Mouse (Mus musculus) limb, embryonic 10.5 days (tissue): ENCODE results near the gene Camk2d. TPM values are rescaled to one million over a fixed set of nuclear protein-coding genes. Genes with fewer than 3 reads are reported as not detected.

Source experiments
- DNase-seq: peaks from one replicate; pipeline ENCODE4 v3.0.0-alpha.2; 2017; ENCODE audit warnings: low spot score
- H3K27ac ChIP-seq: fragments of 300-500 bp; sonication (generic); 2 replicates; pipeline ENCODE4 v1.5.1; 2016; ENCODE audit warnings: mild to moderate bottlenecking
- H3K27me3 ChIP-seq: fragments of 300-500 bp; sonication (generic); 2 replicates; pipeline ENCODE4 v1.6.1; 2016; ENCODE audit warnings: low read depth, mild to moderate bottlenecking; ENCODE audit not compliant: poor library complexity, severe bottlenecking
- H3K36me3 ChIP-seq: fragments of 300-500 bp; sonication (generic); 2 replicates; pipeline ENCODE4 v1.6.1; 2016; ENCODE audit warnings: mild to moderate bottlenecking, moderate library complexity
- H3K4me1 ChIP-seq: fragments of 300-500 bp; sonication (generic); 2 replicates; pipeline ENCODE4 v1.6.1; 2016
- H3K4me3 ChIP-seq: fragments of 300-500 bp; sonication (generic); 2 replicates; pipeline ENCODE4 v1.5.1; 2016; ENCODE audit warnings: mild to moderate bottlenecking, moderate library complexity
- H3K9me3 ChIP-seq: fragments of 300-500 bp; sonication (generic); replicated peaks from 2 replicates; pipeline ENCODE4 v1.6.1; 2016; ENCODE audit warnings: mild to moderate bottlenecking
- WGBS: fragments of 180-500 bp; shearing (Covaris S2); methylation state at CpG from one replicate; pipeline ENCODE4 v1.1.7; 2016; 5-methylcytosine and 5-hydroxymethylcytosine counted together
- polyA plus RNA-seq: library from polyadenylated mRNA; unstranded; fragments of >200 nt; fragmentation: Nextera tagmentation; extraction: Ambion mirVana; gene quantifications from 2 replicates; pipeline ENCODE4 v1.2.1, GENCODE M21; 2016

Camk2d gene
- polyA plus RNA-seq, 1 experiment from 2014 or later: 13.4 TPM

GRCm38 (mm10) chr3:126831418-126832138 is 235.5 kb downstream of the Camk2d start:
- Histone ChIP-seq H3K9me3 (no peaks in the 10 kb centered on the region), H3K27me3 (peaks cover 11% of the 10 kb centered on the region; the same call in 1 of the 2 replicates), H3K4me1 (peaks cover 10% of the 10 kb centered on the region), H3K36me3 (no peaks in the 10 kb centered on the region), H3K27ac (no peak overlapping the region), H3K4me3 (no peak overlapping the region)
- WGBS: 61% methylated on average over 6 of the region's 6 CpGs
- DNase-seq: no peak

- no peaks in the 10 kb centered on the region for H3K27me3 ChIP-seq
- WGBS: 88% methylated on average over 5 of the region's 5 CpGs
- H3K36me3 ChIP-seq: no peaks in the 10 kb centered on the region
- peaks cover 3% of the 10 kb centered on the region; the same call in 1 of the 2 replicates for H3K4me1 ChIP-seq
- no peak overlapping the region for H3K27ac ChIP-seq
- H3K9me3 ChIP-seq: no peaks in the 10 kb centered on the region
- DNase-seq: no peak
- no peak overlapping the region for H3K4me3 ChIP-seq
Measured at GRCm38 (mm10) chr3:126834641-126835167, 238.6 kb downstream of the Camk2d start.

GRCm38 (mm10) chr3:126842780-126843179 is 246.7 kb downstream of the Camk2d start:
- Histone ChIP-seq H3K9me3 (no peaks in the 10 kb centered on the region), H3K4me1 (no peaks in the 10 kb centered on the region), H3K27me3 (no peaks in the 10 kb centered on the region), H3K27ac (no peak overlapping the region), H3K36me3 (peaks cover 2% of the 10 kb centered on the region; the same call in 1 of the 2 replicates), H3K4me3 (no peak overlapping the region)
- 89% methylated on average over 9 of the region's 9 CpGs for WGBS
- DNase-seq: no peak

- 93% methylated on average over 7 of the region's 7 CpGs for WGBS
- H3K27ac ChIP-seq: no peak overlapping the region
Measured at GRCm38 (mm10) chr3:126844809-126845208, 248.7 kb downstream of the Camk2d start.

GRCm38 (mm10) chr3:126848081-126848480 is 252.0 kb downstream of the Camk2d start:
- no peaks in the 10 kb centered on the region for H3K9me3 ChIP-seq
- no peak overlapping the region for H3K27ac ChIP-seq
- H3K4me3 ChIP-seq: no peak overlapping the region
- no peaks in the 10 kb centered on the region for H3K36me3 ChIP-seq
- WGBS: 88% methylated on average over 1 of the region's 1 CpGs
- H3K27me3 ChIP-seq: no peaks in the 10 kb centered on the region
- no peak for DNase-seq
- no peaks in the 10 kb centered on the region for H3K4me1 ChIP-seq

More at GRCm38 (mm10) chr3:126844809-126845208, 248.7 kb downstream of the Camk2d start:
- DNase-seq: no peak
- Histone ChIP-seq H3K4me3 (no peak overlapping the region), H3K27me3 (no peaks in the 10 kb centered on the region), H3K36me3 (peaks cover 2% of the 10 kb centered on the region; the same call in 1 of the 2 replicates), H3K4me1 (no peaks in the 10 kb centered on the region), H3K9me3 (no peaks in the 10 kb centered on the region)

GRCm38 (mm10) chr3:126860442-126860841 is 264.3 kb downstream of the Camk2d start:
- H3K36me3 ChIP-seq: no peaks in the 10 kb centered on the region
- H3K27ac ChIP-seq: no peak overlapping the region
- no peak for DNase-seq
- no peak overlapping the region for H3K4me3 ChIP-seq
- no peaks in the 10 kb centered on the region for H3K9me3 ChIP-seq
- H3K27me3 ChIP-seq: no peaks in the 10 kb centered on the region
- no peaks in the 10 kb centered on the region for H3K4me1 ChIP-seq

GRCm38 (mm10) chr3:126869561-126869960 is 273.5 kb downstream of the Camk2d start:
- Histone ChIP-seq H3K4me1 (no peaks in the 10 kb centered on the region), H3K27me3 (no peaks in the 10 kb centered on the region), H3K36me3 (no peaks in the 10 kb centered on the region), H3K4me3 (no peak overlapping the region), H3K9me3 (no peaks in the 10 kb centered on the region), H3K27ac (no peak overlapping the region)
- no peak for DNase-seq
- WGBS: 80% methylated on average over 3 of the region's 3 CpGs

GRCm38 (mm10) chr3:126870688-126871087 is 274.6 kb downstream of the Camk2d start:
- WGBS: 92% methylated on average over 1 of the region's 1 CpGs
- H3K9me3 ChIP-seq: no peaks in the 10 kb centered on the region
- H3K4me1 ChIP-seq: no peaks in the 10 kb centered on the region
- no peaks in the 10 kb centered on the region for H3K27me3 ChIP-seq
- DNase-seq: no peak
- no peaks in the 10 kb centered on the region for H3K36me3 ChIP-seq
- no peak overlapping the region for H3K4me3 ChIP-seq
- H3K27ac ChIP-seq: no peak overlapping the region

GRCm38 (mm10) chr3:126878233-126878632 is 282.1 kb downstream of the Camk2d start:
- WGBS: 40% methylated on average over 1 of the region's 1 CpGs
- DNase-seq: no peak
- no peak overlapping the region for H3K4me3 ChIP-seq
- H3K27ac ChIP-seq: no peak overlapping the region
- no peaks in the 10 kb centered on the region for H3K4me1 ChIP-seq
- no peaks in the 10 kb centered on the region for H3K9me3 ChIP-seq
- H3K27me3 ChIP-seq: no peaks in the 10 kb centered on the region
- H3K36me3 ChIP-seq: no peaks in the 10 kb centered on the region

- Histone ChIP-seq H3K27ac (no peak overlapping the region), H3K27me3 (no peaks in the 10 kb centered on the region), H3K4me1 (no peaks in the 10 kb centered on the region), H3K9me3 (no peaks in the 10 kb centered on the region), H3K4me3 (no peak overlapping the region), H3K36me3 (no peaks in the 10 kb centered on the region)
- 83% methylated on average over 4 of the region's 4 CpGs for WGBS
- DNase-seq: no peak
Measured at GRCm38 (mm10) chr3:126886090-126886489, 290.0 kb downstream of the Camk2d start.

- H3K4me1 ChIP-seq: no peaks in the 10 kb centered on the region
- H3K27me3 ChIP-seq: no peaks in the 10 kb centered on the region
- no peak overlapping the region for H3K27ac ChIP-seq
- DNase-seq: no peak
- no peak overlapping the region for H3K4me3 ChIP-seq
- no peaks in the 10 kb centered on the region for H3K9me3 ChIP-seq
- WGBS: 78% methylated on average over 4 of the region's 4 CpGs
- H3K36me3 ChIP-seq: no peaks in the 10 kb centered on the region
Measured at GRCm38 (mm10) chr3:126886644-126887043, 290.5 kb downstream of the Camk2d start.
